Mouse (Mus musculus) gastrocnemius, adult 8-10 months (tissue): ENCODE data around the gene Tmem115. TPM values are rescaled to one million over a fixed set of nuclear protein-coding genes. Genes with fewer than 3 reads are reported as not detected.

Experiments used
- total RNA-seq, 4 experiments: library from RNA; stranded (reverse); gene quantifications; 2 replicates each; pipeline ENCODE4 v1.2.4; 2022

Gene Tmem115
- total RNA-seq, 4 experiments from 2014 or later, result 15.4 to 19.0 (median 16.6) TPM

Other genes with a start within 250 kb of the Tmem115 start
- 10 to 100 TPM; 33.6 to 41.0 (median 36.0) TPM for gene Mapkapk3, start 244.1 kb upstream of the Tmem115 start, total RNA-seq
- 10 to 100 TPM in 3 of 4 experiments, 1 to 10 TPM in 1; 5.1 to 61.2 (median 22.7) TPM for gene Cish, start 237.9 kb upstream of the Tmem115 start, total RNA-seq
- 10 to 100 TPM in 3 of 4 experiments, 1 to 10 TPM in 1; 9.6 to 16.3 (median 11.7) TPM for gene Hemk1, start 195.6 kb upstream of the Tmem115 start, total RNA-seq
- gene 6430571L13Rik, start 193.3 kb upstream of the Tmem115 start, total RNA-seq, result 10 to 100 TPM; 29.0 to 53.2 (median 38.4) TPM
- gene Cacna2d2, start 134.3 kb upstream of the Tmem115 start, total RNA-seq, result under 1 TPM; 0.15 to 0.65 (median 0.41) TPM
- gene Cyb561d2, start 8.2 kb downstream of the Tmem115 start, total RNA-seq, result 1 to 10 TPM; 3.5 to 4.9 (median 4.2) TPM
- gene Nprl2, start 8.3 kb downstream of the Tmem115 start, total RNA-seq, result 10 to 100 TPM; 10.4 to 13.4 (median 11.0) TPM
- gene Zmynd10, start 13.4 kb downstream of the Tmem115 start, total RNA-seq, result under 1 TPM in 1 of 4 experiments, not detected in 3; 0.22 TPM
- 10 to 100 TPM in 3 of 4 experiments, 1 to 10 TPM in 1; 9.3 to 14.4 (median 11.9) TPM for gene Rassf1, start 17.6 kb downstream of the Tmem115 start, total RNA-seq
- gene Tusc2, start 29.3 kb downstream of the Tmem115 start, total RNA-seq, result 10 to 100 TPM; 44.6 to 54.5 (median 46.9) TPM
- 10 to 100 TPM; 12.7 to 18.6 (median 16.7) TPM for gene Hyal2, start 34.0 kb downstream of the Tmem115 start, total RNA-seq
- gene Hyal1, start 43.0 kb downstream of the Tmem115 start, total RNA-seq, result 1 to 10 TPM; 1.4 to 2.7 (median 1.9) TPM
- 10 to 100 TPM; 12.1 to 16.8 (median 15.5) TPM for gene Naa80, start 44.9 kb downstream of the Tmem115 start, total RNA-seq
- under 1 TPM in 2 of 4 experiments, not detected in 2; 0.24 to 0.56 TPM for gene Hyal3, start 46.9 kb downstream of the Tmem115 start, total RNA-seq
- 10 to 100 TPM; 51.3 to 56.2 (median 54.0) TPM for gene Ifrd2, start 53.7 kb downstream of the Tmem115 start, total RNA-seq
- gene Sema3b, start 75.3 kb downstream of the Tmem115 start, total RNA-seq, result 10 to 100 TPM in 2 of 4 experiments, 1 to 10 TPM in 2; 8.7 to 12.4 (median 10.1) TPM
- gene Gnai2, start 101.4 kb downstream of the Tmem115 start, total RNA-seq, result 10 to 100 TPM; 62.4 to 78.5 (median 71.2) TPM
- 10 to 100 TPM; 37.4 to 49.3 (median 45.9) TPM for gene Slc38a3, start 135.6 kb downstream of the Tmem115 start, total RNA-seq
- gene Gnat1, start 145.8 kb downstream of the Tmem115 start, total RNA-seq, result not detected
- 1 to 10 TPM; 3.3 to 4.6 (median 4.3) TPM for gene Sema3f, start 176.5 kb downstream of the Tmem115 start, total RNA-seq
- gene Rbm5, start 237.1 kb downstream of the Tmem115 start, total RNA-seq, result 10 to 100 TPM; 21.0 to 34.8 (median 26.8) TPM